Mouse (Mus musculus) bone marrow macrophage, adult 2 months (primary cell): ENCODE measurements around the gene Clec4n. TPM values are rescaled to one million over a fixed set of nuclear protein-coding genes. Genes with fewer than 3 reads are reported as not detected.
"Not testable (repeated sequence)": the region's sequence is repeated elsewhere in the genome, so short reads cannot be mapped to it uniquely, and the experiment has no call there.

Experiments used
- H3K27ac ChIP-seq: 2 replicates; pipeline ENCODE4 v1.5.1; 2012; ENCODE audit warnings: low read depth, low read length; ENCODE audit not compliant: insufficient read depth
- H3K4me1 ChIP-seq: 2 replicates; pipeline ENCODE4 v1.6.1; 2012; ENCODE audit warnings: low read length; ENCODE audit not compliant: control insufficient read depth, insufficient read depth
- H3K4me3 ChIP-seq: 2 replicates; pipeline ENCODE4 v1.5.1; 2012; ENCODE audit warnings: mild to moderate bottlenecking, low read length, moderate library complexity; ENCODE audit not compliant: insufficient read depth
- CTCF ChIP-seq: IDR thresholded peaks from 2 replicates; pipeline ENCODE4 v1.5.1; 2012; ENCODE audit warnings: low read depth, mild to moderate bottlenecking, low read length, moderate library complexity
- POLR2A ChIP-seq: IDR thresholded peaks from 2 replicates; pipeline ENCODE4 v1.6.1; 2012; ENCODE audit warnings: mild to moderate bottlenecking, low read depth, low read length, borderline replicate concordance
- polyA plus RNA-seq: library from polyadenylated mRNA; stranded (reverse); fragments of >200 nt; gene quantifications from 2 replicates; pipeline ENCODE4 v1.2.4, GENCODE M21; 2012; ENCODE audit not compliant: missing spikeins, insufficient read depth, insufficient read length

Clec4n gene
- polyA plus RNA-seq, 1 experiment, result 162 TPM

DNA sequence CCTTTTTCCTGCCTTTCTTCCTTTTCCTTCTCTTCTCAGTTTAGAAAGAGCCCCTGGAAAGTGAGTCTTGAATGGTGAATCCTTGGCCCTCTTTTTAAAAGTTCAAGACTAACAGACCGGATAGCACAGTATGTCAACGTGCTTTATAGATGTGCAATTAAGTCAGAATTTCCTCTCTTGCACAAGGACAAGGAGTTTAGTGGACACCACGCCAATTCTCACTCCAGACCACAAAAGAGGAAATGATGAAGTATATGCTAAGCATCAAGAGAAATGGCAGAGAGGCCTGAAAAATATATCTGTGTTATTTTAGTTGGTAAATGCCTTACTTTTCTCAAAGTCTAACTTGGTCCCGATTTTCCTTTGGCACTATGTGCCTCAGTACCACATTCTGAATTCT is 60.1 kb downstream of the Clec4n start, which contains the start of gene Clec4e:
Gene Clec4e (minus strand): TSS at position 118 of the 400 bp plus-strand sequence.
- Histone ChIP-seq H3K4me3 (peak within 1 kb of the TSS; percentile 47), H3K27ac (peak within 1 kb of the TSS; percentile 77), H3K4me1 (peaks cover 31% of the 10 kb centered on the region)

DNA sequence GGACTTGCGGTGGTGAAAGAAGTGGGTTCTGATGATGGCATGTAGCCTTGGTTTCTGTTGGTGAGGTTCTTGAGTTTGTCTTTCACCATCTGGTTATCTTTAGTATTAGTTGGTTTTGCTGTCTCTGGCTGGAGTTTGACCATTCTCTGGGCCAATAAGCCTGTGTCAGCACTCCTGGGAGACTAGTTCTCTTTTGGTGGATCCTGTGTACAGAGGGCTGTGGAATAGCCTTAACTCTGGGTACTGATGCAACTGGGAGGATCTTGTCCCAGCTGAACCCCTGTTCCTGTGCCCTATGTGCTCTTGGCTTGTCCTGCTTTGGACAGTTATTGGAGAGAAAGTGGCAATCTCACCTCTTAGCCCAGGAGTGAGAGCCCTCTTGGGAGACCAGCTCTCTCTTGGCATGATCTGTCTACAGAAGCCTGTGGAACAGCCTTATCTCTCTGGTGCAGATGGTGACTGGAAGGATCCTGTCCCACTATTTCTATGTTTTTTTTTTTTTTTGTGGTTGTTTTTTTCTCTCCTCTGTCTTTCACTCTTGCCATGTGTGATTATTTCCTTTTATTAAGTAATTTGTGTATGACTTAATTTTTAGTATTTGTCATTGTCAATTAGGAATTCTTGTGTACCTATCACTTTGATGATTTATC is 63.2 kb downstream of the Clec4n start:
- H3K4me3 ChIP-seq, result no peak overlapping the region
- H3K27ac ChIP-seq, result no peak overlapping the region
- H3K4me1 ChIP-seq, result peaks cover 19% of the 10 kb centered on the region
- TF ChIP-seq CTCF (no peak), POLR2A (no peak)

More for the DNA sequence above, 60.1 kb downstream of the Clec4n start, which contains the start of gene Clec4e:
- TF ChIP-seq CTCF, result no peak
- no peak for TF ChIP-seq POLR2A

DNA sequence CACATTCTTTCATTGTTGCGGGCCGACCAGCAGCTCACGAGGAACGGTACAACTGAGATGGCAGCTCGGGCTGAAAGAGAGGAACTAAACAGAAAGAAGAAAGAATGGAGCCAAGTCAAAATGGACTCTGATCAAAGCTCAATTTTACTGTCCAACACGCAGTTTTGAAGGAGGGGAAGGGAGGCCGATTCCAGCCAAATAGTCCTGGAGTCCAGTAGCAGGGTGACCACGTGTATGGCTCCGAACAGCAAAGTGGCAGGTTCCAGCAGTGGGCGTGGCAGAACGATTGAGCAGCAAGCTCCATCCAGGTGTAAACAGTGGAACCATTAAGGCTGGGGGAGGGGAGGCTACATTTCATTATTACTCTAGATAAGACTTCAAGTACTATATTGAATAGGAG is 63.9 kb downstream of the Clec4n start:
- not testable (repeated sequence) for H3K27ac ChIP-seq, H3K4me3 ChIP-seq
- peaks cover 14% of the 10 kb centered on the region for H3K4me1 ChIP-seq

Other genes with a start within 250 kb of the Clec4n start
- gene Clec4a4, start 239.5 kb upstream of the Clec4n start, polyA plus RNA-seq, result 1.2 and 3.0 TPM in 2 replicates
- gene Clec4b1, start 179.9 kb upstream of the Clec4n start, polyA plus RNA-seq, result 78.5 and 82.7 TPM in 2 replicates
- gene Clec4a2, start 123.4 kb upstream of the Clec4n start, polyA plus RNA-seq, result 591 and 603 TPM in 2 replicates
- gene Clec4b2, start 57.0 kb upstream of the Clec4n start, polyA plus RNA-seq, result not detected in 2 replicates
- gene Clec4d, start 32.3 kb downstream of the Clec4n start, polyA plus RNA-seq, result 1,180 and 1,280 TPM in 2 replicates
- 30.8 and 49.5 TPM in 2 replicates for gene Clec4e, start 60.0 kb downstream of the Clec4n start, polyA plus RNA-seq
- not detected in 2 replicates for gene Vmn2r19, start 78.5 kb downstream of the Clec4n start, polyA plus RNA-seq
- gene Vmn2r20, start 188.3 kb downstream of the Clec4n start, polyA plus RNA-seq, result 0.05 and 0.07 TPM in 2 replicates